Mouse (Mus musculus): ENCODE data around the gene Gm13279. TPM values are rescaled to one million over a fixed set of nuclear protein-coding genes. Genes with fewer than 3 reads are reported as not detected.
"Not testable (repeated sequence)": the region's sequence is repeated elsewhere in the genome, so short reads cannot be mapped to it uniquely, and the experiment has no call there.

The Gm13279 gene
- polyA plus RNA-seq, 1 experiment from 2014 or later, result not detected

DNA sequence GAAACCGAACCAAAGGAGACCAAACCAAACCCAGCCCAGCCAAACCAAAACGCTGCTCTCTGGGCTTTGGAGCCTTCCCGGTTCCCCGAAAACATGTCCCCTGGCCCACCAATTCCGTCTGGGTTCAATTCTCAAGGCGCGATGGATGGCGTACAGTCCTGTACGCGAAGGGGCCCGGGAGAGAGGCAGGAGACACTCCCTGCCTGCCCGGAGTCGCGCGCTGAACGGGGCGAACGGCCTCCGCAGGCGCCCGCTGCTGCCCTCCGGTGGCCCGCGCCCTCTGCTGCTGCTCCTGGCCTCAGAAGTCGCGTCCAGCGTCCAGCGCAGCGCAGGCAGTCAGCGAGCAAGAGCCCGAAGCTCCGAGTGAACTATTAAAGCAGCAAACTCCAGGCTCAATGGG is 23.7 kb upstream of the Gm13279 start, which contains the start of gene Gm13290:
TSS of gene Gm13290 (plus strand) at position 301 of the 400 bp plus-strand sequence.
- WGBS, result no CpG with 5 or more reads among the region's 32 CpGs
- H3K36me3 ChIP-seq; ATAC-seq (ENCODE audit: insufficient number of reproducible peaks, low FRiP score); H3K9me3 ChIP-seq (replicated peaks); H3K4me2 ChIP-seq; H3K27me3 ChIP-seq (replicated peaks); H3K9ac ChIP-seq; H3K4me1 ChIP-seq (replicated peaks); H3K4me3 ChIP-seq; H3K27ac ChIP-seq (ENCODE audit: poor library complexity, severe bottlenecking): not testable (repeated sequence)

DNA sequence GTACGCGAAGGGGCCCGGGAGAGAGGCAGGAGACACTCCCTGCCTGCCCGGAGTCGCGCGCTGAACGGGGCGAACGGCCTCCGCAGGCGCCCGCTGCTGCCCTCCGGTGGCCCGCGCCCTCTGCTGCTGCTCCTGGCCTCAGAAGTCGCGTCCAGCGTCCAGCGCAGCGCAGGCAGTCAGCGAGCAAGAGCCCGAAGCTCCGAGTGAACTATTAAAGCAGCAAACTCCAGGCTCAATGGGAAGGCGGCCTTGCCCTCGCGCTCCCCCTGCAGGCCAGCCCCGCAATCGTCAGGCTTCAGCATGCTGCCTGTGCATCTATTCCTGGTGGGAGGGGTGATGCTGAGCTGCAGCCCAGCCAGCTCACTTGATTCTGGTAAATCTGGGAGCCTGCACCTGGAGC is 20.6 kb upstream of the Gm13279 start, which contains the start of gene Gm13289:
TSS of gene Gm13289 (plus strand) at position 301 of the 400 bp plus-strand sequence.
- not testable (repeated sequence) for H3K27ac ChIP-seq (ENCODE audit: poor library complexity, severe bottlenecking); H3K36me3 ChIP-seq; H3K4me3 ChIP-seq; ATAC-seq (ENCODE audit: insufficient number of reproducible peaks, low FRiP score); H3K27me3 ChIP-seq (replicated peaks); H3K4me2 ChIP-seq; H3K9ac ChIP-seq; H3K9me3 ChIP-seq (replicated peaks); H3K4me1 ChIP-seq (replicated peaks)
- WGBS, result no CpG with 5 or more reads among the region's 29 CpGs

DNA sequence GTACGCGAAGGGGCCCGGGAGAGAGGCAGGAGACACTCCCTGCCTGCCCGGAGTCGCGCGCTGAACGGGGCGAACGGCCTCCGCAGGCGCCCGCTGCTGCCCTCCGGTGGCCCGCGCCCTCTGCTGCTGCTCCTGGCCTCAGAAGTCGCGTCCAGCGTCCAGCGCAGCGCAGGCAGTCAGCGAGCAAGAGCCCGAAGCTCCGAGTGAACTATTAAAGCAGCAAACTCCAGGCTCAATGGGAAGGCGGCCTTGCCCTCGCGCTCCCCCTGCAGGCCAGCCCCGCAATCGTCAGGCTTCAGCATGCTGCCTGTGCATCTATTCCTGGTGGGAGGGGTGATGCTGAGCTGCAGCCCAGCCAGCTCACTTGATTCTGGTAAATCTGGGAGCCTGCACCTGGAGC is 17.6 kb upstream of the Gm13279 start, which contains the start of gene Gm13272:
TSS of gene Gm13272 (plus strand) at position 301 of the 400 bp plus-strand sequence.
- ATAC-seq (ENCODE audit: insufficient number of reproducible peaks, low FRiP score); H3K27me3 ChIP-seq (replicated peaks); H3K36me3 ChIP-seq; H3K4me2 ChIP-seq; H3K9me3 ChIP-seq (replicated peaks); H3K4me3 ChIP-seq; H3K27ac ChIP-seq (ENCODE audit: poor library complexity, severe bottlenecking); H3K4me1 ChIP-seq (replicated peaks); H3K9ac ChIP-seq: not testable (repeated sequence)
- WGBS, result no CpG with 5 or more reads among the region's 29 CpGs

DNA sequence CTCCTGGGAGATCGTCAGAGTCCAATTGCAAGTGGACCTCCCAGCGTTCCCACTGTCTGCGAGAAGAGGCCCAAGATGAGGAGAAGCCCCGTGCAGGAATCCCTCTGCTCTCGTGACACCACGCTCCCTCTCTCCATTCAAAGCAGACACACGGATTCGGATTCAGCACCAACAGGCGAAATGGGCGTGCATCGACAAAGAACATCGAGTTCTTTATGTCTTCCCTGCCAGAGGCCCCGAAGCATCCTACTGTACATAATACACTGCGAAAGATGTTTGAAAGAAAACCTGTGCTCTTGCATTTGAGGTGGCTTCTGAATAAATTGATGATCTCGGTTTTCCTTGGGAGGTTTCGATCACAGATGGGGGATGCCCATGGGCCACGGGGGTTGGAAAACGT is 16.9 kb upstream of the Gm13279 start:
- not testable (repeated sequence) for H3K4me1 ChIP-seq (replicated peaks); H3K27me3 ChIP-seq (replicated peaks); H3K36me3 ChIP-seq; H3K9me3 ChIP-seq (replicated peaks); H3K4me3 ChIP-seq; H3K9ac ChIP-seq; H3K27ac ChIP-seq (ENCODE audit: poor library complexity, severe bottlenecking); ATAC-seq (ENCODE audit: insufficient number of reproducible peaks, low FRiP score); H3K4me2 ChIP-seq
- 43% methylated on average over 16 of the region's 18 CpGs for WGBS

DNA sequence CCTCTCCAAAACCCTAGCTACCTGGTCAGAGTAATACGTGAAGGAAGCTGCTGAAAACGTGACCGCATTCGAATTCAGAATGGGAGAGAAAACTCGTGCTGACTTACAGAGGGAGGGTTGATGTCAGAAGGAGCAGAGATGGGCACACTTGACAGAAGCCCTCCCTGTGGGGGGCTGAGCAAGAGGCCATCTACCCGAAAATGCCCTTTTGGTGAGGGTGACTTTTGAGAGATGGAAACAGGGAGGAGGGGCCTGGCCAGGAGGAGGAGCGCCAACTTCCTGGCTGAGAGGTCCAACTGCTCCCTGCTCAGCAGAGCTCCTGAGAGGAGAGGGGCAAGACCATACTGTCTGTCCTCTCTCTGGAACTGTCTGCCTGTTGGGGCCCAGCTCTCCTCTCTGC is 15.4 kb upstream of the Gm13279 start, which contains the start of gene Ifnz:
TSS of gene Ifnz (plus strand) at position 301 of the 400 bp plus-strand sequence.
- 15% methylated on average over 5 of the region's 7 CpGs for WGBS
- not testable (repeated sequence) for H3K36me3 ChIP-seq; H3K9me3 ChIP-seq (replicated peaks); ATAC-seq (ENCODE audit: insufficient number of reproducible peaks, low FRiP score); H3K27me3 ChIP-seq (replicated peaks); H3K9ac ChIP-seq; H3K4me1 ChIP-seq (replicated peaks)
- Histone ChIP-seq H3K4me3 (peak within 1 kb of the TSS; percentile 31; the same call in 1 of the 2 replicates), H3K4me2 (peak within 1 kb of the TSS; percentile 62), H3K27ac (ENCODE audit: poor library complexity, severe bottlenecking) (peak within 1 kb of the TSS; percentile 51; the same call in 1 of the 2 replicates)

DNA sequence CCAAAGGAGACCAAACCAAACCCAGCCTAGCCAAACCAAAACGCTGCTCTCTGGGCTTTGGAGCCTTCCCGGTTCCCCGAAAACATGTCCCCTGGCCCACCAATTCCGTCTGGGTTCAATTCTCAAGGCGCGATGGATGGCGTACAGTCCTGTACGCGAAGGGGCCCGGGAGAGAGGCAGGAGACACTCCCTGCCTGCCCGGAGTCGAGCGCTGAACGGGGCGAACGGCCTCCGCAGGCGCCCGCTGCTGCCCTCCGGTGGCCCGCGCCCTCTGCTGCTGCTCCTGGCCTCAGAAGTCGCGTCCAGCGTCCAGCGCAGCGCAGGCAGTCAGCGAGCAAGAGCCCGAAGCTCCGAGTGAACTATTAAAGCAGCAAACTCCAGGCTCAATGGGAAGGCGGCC is 14.9 kb upstream of the Gm13279 start:
- Histone ChIP-seq H3K27ac (ENCODE audit: poor library complexity, severe bottlenecking) (peak overlapping the region; percentile 51; the same call in 1 of the 2 replicates), H3K4me3 (peak overlapping the region; percentile 31; the same call in 1 of the 2 replicates), H3K4me2 (peak overlapping the region; percentile 62)
- not testable (repeated sequence) for ATAC-seq (ENCODE audit: insufficient number of reproducible peaks, low FRiP score); H3K9ac ChIP-seq; H3K36me3 ChIP-seq; H3K4me1 ChIP-seq (replicated peaks); H3K27me3 ChIP-seq (replicated peaks); H3K9me3 ChIP-seq (replicated peaks)
- 0% methylated on average over 9 of the region's 31 CpGs for WGBS

DNA sequence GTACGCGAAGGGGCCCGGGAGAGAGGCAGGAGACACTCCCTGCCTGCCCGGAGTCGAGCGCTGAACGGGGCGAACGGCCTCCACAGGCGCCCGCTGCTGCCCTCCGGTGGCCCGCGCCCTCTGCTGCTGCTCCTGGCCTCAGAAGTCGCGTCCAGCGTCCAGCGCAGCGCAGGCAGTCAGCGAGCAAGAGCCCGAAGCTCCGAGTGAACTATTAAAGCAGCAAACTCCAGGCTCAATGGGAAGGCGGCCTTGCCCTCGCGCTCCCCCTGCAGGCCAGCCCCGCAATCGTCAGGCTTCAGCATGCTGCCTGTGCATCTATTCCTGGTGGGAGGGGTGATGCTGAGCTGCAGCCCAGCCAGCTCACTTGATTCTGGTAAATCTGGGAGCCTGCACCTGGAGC is 11.8 kb upstream of the Gm13279 start, which contains the start of gene Gm13276:
TSS of gene Gm13276 (plus strand) at position 301 of the 400 bp plus-strand sequence.
- not testable (repeated sequence) for H3K4me1 ChIP-seq (replicated peaks); H3K36me3 ChIP-seq; ATAC-seq (ENCODE audit: insufficient number of reproducible peaks, low FRiP score); H3K9me3 ChIP-seq (replicated peaks); H3K27me3 ChIP-seq (replicated peaks); H3K4me3 ChIP-seq; H3K27ac ChIP-seq (ENCODE audit: poor library complexity, severe bottlenecking); H3K4me2 ChIP-seq; H3K9ac ChIP-seq
- no CpG with 5 or more reads among the region's 27 CpGs for WGBS

DNA sequence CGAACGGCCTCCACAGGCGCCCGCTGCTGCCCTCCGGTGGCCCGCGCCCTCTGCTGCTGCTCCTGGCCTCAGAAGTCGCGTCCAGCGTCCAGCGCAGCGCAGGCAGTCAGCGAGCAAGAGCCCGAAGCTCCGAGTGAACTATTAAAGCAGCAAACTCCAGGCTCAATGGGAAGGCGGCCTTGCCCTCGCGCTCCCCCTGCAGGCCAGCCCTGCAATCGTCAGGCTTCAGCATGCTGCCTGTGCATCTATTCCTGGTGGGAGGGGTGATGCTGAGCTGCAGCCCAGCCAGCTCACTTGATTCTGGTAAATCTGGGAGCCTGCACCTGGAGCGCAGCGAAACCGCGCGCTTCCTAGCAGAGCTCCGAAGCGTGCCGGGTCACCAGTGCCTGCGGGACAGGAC is 8.8 kb upstream of the Gm13279 start, which contains the start of gene Gm13277:
TSS of gene Gm13277 (plus strand) at position 231 of the 400 bp plus-strand sequence.
- 0% methylated on average over 4 of the region's 28 CpGs for WGBS
- not testable (repeated sequence) for H3K4me3 ChIP-seq; H3K4me2 ChIP-seq; H3K4me1 ChIP-seq (replicated peaks); H3K27ac ChIP-seq (ENCODE audit: poor library complexity, severe bottlenecking); H3K9me3 ChIP-seq (replicated peaks); H3K36me3 ChIP-seq; H3K27me3 ChIP-seq (replicated peaks); ATAC-seq (ENCODE audit: insufficient number of reproducible peaks, low FRiP score); H3K9ac ChIP-seq

DNA sequence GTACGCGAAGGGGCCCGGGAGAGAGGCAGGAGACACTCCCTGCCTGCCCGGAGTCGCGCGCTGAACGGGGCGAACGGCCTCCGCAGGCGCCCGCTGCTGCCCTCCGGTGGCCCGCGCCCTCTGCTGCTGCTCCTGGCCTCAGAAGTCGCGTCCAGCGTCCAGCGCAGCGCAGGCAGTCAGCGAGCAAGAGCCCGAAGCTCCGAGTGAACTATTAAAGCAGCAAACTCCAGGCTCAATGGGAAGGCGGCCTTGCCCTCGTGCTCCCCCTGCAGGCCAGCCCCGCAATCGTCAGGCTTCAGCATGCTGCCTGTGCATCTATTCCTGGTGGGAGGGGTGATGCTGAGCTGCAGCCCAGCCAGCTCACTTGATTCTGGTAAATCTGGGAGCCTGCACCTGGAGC is 5.9 kb upstream of the Gm13279 start, which contains the start of gene Gm13278:
TSS of gene Gm13278 (plus strand) at position 301 of the 400 bp plus-strand sequence.
- H3K4me2 ChIP-seq; H3K27ac ChIP-seq (ENCODE audit: poor library complexity, severe bottlenecking); ATAC-seq (ENCODE audit: insufficient number of reproducible peaks, low FRiP score); H3K9ac ChIP-seq; H3K4me1 ChIP-seq (replicated peaks); H3K27me3 ChIP-seq (replicated peaks); H3K9me3 ChIP-seq (replicated peaks); H3K36me3 ChIP-seq; H3K4me3 ChIP-seq: not testable (repeated sequence)
- WGBS, result no CpG with 5 or more reads among the region's 28 CpGs

DNA sequence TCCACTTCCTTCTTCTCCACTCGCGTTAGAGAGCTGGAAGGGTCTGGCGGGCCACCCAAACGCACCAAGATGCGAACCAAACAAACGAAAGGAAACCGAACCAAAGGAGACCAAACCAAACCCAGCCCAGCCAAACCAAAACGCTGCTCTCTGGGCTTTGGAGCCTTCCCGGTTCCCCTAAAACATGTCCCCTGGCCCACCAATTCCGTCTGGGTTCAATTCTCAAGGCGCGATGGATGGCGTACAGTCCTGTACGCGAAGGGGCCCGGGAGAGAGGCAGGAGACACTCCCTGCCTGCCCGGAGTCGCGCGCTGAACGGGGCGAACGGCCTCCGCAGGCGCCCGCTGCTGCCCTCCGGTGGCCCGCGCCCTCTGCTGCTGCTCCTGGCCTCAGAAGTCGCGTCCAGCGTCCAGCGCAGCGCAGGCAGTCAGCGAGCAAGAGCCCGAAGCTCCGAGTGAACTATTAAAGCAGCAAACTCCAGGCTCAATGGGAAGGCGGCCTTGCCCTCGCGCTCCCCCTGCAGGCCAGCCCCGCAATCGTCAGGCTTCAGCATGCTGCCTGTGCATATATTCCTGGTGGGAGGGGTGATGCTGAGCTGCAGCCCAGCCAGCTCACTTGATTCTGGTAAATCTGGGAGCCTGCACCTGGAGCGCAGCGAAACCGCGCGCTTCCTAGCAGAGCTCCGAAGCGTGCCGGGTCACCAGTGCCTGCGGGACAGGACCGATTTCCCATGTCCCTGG is 3.1 kb upstream of the Gm13279 start, which contains the start of gene Gm13275:
TSS of gene Gm13275 (plus strand) at position 552 of the 740 bp plus-strand sequence.
- not testable (repeated sequence) for H3K36me3 ChIP-seq; H3K4me2 ChIP-seq; H3K4me3 ChIP-seq; ATAC-seq (ENCODE audit: insufficient number of reproducible peaks, low FRiP score); H3K27ac ChIP-seq (ENCODE audit: poor library complexity, severe bottlenecking); H3K4me1 ChIP-seq (replicated peaks); H3K27me3 ChIP-seq (replicated peaks); H3K9ac ChIP-seq; H3K9me3 ChIP-seq (replicated peaks)
- WGBS, result 0% methylated on average over 13 of the region's 52 CpGs

DNA sequence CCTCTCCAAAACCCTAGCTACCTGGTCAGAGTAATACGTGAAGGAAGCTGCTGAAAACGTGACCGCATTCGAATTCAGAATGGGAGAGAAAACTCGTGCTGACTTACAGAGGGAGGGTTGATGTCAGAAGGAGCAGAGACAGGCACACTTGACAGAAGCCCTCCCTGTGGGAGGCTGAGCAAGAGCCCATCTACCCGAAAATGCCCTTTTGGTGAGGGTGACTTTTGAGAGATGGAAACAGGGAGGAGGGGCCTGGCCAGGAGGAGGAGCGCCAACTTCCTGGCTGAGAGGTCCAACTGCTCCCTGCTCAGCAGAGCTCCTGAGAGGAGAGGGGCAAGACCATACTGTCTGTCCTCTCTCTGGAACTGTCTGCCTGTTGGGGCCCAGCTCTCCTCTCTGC is 2.2 kb downstream of the Gm13279 start, which contains the start of gene Gm13285:
TSS of gene Gm13285 (plus strand) at position 301 of the 400 bp plus-strand sequence.
- 9% methylated on average over 6 of the region's 7 CpGs for WGBS
- not testable (repeated sequence) for H3K9me3 ChIP-seq (replicated peaks); H3K4me2 ChIP-seq; H3K4me3 ChIP-seq; ATAC-seq (ENCODE audit: insufficient number of reproducible peaks, low FRiP score); H3K27ac ChIP-seq (ENCODE audit: poor library complexity, severe bottlenecking); H3K36me3 ChIP-seq; H3K9ac ChIP-seq; H3K4me1 ChIP-seq (replicated peaks); H3K27me3 ChIP-seq (replicated peaks)

Measured in heart, embryonic 12.5 days (tissue).